Mouse (Mus musculus) cerebellum, adult 9-10 months (tissue): ENCODE measurements at regions not wholly inside any gene's neighbourhood (a gene's known extent, or its start where the extent isn't known, plus 50 kb on each side); places are given as distances from the start of the nearest gene placed in this dataset.

ENCODE experiments used
- DNase-seq: peaks from one replicate; pipeline ENCODE4 v3.0.0; 2022

DNA sequence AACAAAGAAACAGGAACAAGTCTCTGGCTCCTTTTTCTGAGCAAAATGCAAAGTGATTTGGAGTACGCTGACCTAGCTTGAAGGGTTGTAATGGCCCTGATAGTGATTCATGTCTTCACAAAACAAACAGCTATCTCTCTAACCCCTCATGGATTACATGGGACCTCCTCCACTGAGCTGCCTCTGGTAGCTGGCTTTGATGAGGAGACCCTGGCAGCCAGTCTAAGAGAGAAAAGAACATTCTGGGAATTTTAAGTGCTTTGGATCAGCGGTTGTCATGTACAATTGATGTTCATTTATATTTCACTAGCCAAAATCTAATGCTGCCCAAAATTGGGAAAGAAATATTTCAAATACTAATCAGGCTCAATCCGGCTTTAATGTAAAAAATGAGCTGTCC, 177.2 kb upstream of the Pard3b start:
- DNase-seq: no peak

DNA sequence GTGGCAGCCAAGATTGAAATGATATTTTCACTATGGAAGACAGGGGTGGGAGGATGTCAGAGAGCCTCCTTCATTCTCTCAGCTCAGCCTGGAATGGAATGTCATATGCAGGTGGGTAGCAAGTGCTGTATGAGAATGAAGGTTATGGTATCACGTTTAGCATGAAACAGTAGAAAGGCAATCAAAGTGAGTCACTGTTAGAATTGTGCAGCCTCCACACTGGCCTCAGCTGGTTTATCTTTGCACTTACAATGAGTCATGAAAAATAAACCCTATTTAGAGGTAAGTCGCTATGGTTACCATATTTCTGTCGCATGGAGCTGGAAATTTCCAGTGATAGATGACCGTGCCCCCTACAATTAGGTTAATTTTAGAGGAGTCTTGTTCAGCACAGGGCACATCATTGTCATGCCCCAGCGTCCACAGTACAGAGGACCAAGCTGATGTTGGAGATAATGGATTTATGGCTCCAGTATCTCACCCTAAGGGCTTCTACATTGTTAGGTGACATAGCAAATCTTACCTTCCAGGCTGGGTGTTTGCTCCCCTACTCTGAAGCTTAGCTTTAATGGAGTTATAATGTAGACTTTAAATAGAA, 167.9 kb upstream of the Pard3b start:
- DNase-seq: no peak

DNA sequence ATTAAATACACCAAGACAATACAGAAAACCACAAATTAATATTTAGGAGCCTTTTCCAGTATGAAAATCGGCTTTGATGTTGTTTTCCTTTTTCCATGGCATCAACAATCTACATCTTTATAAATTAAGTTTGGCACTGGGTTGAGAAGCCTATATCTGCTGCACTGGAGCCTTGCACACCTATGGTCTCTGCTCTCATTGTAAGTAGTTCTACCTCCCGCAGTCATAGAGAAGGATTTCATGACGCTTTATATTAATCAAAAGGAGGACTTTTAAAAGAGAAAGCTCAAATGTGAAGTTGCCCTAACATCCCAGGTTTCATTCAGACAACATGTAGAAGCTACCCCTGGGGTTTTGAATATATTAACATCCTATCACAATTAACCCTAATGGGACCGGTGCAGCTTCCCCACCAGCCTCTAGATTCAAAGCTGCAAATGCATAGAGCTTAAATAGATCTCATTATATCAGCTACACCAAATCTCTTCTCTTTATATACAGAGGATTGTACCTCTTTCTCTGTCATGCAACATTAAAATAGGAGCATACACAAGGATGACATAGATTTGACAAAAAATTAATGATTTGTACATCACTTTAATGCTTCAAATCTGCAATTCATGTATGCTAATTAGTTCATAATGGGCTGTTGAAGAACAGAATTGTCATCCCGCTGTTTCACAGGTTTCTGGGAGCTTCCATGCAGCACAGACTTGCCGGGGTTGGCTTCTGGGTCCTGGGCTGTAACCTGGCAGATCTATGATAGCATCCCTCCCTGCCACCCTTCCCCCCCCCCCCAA, 166.6 kb upstream of the Pard3b start:
- DNase-seq: no peak

DNA sequence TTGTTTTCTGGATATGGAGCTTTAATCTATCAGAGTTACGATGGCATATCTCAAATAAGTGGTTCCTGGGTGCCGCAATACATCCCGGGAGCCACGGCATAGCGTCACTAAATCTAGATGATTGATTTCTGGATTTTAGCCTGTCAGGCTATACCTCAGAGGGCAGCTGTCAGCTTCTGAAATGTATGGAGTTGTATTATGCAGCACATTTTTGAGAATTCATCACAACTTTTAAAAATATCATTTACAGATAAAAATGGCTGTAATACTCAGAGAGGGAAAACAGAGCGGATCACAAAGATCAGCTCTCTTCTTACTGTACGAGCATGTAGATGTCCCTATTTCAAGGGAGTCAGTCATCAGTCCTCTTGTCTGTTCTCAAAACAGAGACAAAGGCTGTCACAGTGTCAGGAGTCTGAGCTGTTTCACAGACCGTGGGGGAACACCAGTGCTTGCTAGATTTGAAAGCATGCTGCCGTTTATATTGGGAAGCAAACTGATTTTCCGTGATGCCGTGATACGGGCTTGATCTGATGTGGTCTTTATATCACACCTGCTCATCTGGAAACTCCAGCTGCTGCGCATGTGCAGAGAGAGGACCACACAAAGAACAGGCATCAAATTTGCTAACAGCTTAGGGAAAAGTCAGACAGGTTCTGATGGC, 165.9 kb upstream of the Pard3b start:
- DNase-seq: no peak

DNA sequence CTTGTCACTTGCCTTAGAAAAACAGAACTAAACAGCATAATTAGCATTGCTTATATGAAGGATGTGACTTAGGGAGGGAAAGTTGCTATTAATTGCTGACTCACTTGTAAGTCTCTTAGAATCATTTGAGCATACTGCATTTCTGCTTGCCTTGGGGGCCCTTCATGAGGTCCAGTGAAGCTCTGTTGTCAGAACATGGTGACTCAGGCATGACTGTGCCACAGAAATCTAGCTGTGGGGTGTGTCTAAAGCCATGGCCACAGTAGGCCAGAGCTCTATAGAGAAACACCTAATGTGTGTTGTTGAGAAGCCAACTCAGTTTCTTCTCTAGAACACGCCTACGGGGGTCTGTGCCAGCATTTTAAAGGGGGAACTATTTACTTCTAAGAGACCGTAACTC, 153.2 kb upstream of the Pard3b start:
- no peak for DNase-seq

DNA sequence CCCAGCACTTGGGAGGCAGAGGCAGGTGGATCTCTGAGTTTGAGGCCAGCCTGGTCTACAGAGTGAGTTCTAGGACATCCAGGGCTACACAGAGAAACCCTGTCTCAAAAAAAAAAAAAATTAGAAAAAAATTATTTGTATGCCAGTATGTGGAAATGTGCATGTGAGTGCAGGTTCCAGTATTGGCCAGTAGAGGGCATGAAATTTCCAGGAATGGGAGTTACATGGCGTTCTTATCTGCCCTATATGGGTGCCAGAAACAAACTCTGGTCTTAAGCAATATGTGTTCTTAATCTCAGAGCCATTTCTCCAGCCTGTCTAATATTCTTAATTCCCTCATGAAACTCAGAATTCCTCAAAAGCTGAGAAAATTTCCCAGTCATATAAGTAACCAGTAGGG, 113.7 kb upstream of the Pard3b start:
- DNase-seq: no peak

DNA sequence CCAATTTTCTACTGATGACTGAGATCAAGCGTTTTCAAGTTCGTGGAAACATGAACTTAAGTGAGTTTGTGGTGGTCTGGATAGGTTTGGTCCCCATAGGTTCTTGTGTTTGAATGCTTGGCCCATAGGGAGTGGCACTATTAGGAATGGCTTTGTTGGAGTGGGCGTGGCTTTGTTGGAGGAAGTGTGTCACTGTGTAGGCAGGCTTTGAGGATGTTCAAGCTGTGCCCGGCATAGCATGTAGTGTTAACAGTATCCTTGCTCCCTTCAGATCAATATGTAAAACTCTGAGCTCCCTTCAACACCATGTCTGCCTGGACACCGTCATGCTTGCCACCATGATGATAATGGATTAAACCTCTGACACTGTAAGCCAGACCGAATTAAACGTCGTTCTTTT, 112.7 kb upstream of the Pard3b start:
- DNase-seq: no peak

DNA sequence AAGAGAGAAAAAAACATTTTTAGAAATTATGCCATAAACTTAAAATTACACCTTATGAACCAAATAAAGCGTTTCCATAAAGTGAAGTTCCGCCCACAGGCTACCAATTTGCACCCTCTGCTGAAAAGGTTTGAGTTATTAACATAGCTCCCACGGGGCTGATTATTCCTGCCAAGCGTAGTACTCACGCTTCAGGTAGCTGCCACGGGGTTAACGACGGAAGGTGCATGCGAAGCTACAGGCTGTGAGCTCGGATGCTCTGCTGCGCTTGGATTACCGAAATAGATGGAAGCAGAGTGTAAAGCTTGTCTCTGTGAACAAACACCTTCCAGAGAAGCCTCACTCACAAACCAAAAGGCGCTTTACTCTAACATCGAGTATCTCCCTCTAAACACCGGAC, 109.9 kb upstream of the Pard3b start:
- DNase-seq: no peak

DNA sequence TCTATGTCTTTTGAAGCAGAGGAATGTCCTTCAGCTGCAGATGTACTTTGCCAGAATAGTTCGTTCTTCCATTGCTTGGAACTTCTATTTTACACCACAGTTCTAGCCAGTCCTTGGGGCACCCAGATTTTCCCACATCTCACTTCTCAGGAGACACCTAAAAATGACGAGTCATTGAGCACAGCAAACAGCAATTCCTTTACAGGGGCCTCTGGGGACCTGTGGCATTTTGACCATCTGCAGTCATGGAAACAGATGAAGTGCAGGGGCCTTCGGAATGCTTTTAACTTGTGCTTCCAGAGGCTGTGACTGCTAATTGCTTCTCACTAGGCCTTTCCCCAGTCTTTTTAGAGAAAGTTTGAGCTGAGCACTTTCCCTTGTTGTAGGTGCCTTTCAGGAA, 108.5 kb upstream of the Pard3b start:
- DNase-seq: no peak

DNA sequence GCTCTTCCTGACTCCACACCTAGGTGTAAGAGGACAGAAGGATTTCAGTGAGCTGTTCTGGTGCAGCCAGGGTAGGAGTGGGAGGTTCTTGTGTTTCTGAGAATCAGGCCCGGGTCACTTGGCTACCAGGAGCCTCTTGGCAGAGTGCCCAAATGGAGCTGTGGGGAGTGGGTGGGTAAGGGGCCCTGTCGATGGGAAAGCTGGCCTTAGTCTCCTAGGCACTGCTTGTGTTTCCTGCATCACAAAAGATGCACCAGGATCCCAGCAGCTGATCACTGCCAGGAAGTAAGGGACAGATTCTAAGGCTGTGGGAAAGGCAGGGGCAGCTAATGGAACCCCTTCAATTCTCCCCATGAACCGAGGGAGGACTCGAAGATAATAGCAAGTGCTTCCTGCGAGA, 107.1 kb upstream of the Pard3b start:
- no peak for DNase-seq

DNA sequence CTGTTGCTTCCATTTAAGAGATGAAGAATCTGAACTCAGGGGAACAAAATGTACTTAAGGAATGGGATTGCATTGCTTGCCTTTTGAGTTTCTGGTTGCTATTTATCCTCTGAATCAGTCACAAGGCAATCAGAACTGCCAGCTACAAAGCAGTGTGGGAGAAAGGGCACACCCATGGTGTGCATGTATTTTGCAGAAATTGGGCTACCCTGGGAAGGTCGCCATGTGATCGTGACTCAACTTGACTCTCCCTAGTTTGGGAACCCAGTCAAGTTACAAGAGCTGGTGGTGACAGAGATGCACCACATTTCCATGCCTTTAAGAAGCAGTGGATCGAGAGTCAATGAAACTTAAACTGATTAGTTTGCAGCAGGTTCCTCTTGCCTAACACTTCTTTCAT, 98.5 kb upstream of the Pard3b start:
- no peak for DNase-seq

DNA sequence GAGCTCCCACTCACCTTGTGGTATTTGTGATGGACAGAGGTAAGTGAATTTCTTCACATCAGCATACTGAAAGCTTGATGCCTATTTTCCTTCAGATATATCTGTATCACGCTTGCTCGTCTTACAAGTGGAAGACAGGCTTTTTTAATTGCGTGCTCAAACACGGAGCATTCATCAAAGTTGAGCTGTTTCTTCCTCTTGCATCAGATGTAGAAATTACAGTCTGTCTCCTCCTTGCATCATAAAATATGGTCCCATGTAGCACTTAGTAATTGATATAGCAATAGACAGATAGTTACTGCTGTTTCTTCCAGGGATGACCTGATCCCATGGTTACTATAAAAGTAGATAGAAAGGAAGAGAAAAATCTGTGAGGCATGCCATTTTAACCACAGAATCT, 97.5 kb upstream of the Pard3b start:
- DNase-seq: no peak

DNA sequence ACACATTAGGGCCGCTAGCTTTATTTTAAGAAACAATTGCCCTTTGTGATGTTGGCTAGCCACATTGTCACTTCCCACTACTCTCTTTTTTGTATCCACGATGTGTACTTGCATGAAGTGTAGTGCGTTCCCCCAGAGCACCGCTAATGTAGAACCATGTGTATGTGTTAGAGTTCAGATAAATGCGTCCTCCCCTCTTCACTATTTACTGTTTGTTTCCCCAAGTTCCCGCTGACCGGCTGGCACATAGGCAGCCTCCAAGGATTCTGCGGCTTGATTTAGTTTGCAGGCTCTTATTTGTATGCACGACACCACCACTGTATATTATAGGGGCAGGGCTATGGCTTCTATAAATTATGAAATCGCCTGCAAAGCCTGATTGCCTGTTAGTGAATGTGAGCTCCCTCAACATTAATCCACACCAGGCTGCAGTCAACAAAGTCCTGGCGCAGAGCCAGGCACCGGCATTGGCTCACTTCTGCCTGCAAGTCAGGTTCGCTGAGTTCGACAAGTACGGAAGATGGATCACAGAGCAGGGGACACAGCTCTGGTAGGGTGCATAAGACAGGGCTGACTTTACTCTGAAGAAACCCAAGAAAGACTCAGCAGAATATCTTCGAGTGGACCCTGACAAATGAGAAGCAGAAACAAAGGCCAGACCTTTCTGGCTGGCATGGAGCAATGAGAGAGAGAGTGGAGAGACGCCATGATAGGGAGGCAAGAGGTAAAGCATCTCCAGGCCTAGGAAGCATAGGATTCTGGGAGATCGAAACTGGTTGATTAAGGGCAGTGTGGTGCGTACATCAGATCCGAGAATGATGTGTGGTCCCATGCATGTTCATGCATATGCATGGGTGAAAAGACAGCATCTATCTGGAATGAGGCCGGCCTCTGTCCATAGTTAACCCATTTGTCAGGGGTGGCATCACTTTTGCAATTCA, 85.8 kb upstream of the Pard3b start:
- DNase-seq: no peak

DNA sequence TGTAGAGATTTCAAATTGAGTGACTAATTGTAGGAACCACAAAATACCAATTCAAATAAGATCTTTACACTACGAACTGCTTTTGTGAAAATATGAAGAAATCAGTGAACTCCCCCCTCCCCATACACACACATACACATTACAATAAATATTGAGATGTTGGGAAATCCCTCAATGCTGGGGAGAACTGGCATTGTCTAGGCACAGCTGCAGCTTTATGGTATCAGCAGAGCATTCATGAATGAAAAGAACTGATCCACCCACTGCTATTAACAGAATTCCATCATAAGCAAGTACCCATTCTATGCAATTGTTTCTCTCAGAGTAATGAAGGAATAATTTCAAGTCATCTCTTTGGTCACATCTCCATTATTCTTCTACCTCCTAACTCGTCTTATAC, 79.1 kb upstream of the Pard3b start:
- no peak for DNase-seq

DNA sequence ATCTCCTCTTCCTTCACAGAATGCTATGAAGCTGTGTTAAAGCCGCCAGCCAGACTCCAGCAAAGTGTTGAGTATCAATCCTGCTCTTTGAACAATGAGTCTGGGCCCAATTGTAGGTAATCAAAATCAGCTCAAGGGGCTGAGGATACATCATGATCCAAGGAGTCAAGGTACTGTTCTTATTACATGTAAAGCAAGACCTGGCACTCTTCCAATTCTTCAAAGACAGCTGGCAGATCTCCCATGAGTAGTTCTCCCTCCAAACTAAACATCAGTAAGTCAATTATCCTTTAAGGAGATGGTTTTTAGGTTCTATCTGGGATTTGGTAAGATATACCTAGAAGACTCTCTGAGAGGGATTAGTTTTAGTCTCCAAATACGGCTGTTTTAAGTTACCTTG, 76.5 kb upstream of the Pard3b start:
- DNase-seq: no peak

DNA sequence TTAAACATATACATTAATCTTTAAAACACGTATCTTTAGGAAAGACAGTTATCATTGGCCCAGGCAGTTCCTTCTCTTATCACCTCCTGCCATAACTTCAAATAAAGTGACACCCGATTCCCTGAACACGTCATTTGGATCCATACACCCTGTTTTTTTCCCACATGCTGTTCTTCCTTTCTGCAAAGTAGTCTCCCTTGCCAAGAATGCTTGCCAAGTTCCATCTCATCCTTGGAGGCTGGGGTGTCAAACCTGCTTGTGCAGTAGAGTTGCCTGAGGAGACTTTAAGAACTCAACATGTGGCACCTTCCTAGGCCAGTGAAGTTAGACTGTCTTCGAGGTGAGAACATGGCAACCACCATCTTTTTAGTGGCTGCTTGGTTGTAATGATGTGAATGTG, 73.2 kb upstream of the Pard3b start:
- DNase-seq: no peak

DNA sequence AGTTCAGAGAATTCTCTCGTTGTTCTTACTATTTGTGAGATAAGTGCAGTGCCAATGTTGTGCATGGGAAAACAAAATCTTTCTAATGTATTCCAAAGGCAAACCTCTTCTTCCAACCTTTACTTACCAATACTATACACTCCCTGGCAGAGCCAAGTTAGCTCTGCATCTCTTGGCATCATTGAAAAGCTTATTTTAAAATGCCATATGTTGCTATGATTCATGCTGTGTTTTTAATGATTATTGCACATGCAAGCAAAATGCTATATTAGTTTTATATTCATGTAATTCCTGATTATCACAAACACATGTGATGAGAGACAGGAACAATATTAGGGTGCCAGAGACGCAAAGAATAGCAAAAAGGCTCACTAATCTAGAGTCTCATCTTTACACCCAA, 64.3 kb upstream of the Pard3b start:
- DNase-seq: no peak

DNA sequence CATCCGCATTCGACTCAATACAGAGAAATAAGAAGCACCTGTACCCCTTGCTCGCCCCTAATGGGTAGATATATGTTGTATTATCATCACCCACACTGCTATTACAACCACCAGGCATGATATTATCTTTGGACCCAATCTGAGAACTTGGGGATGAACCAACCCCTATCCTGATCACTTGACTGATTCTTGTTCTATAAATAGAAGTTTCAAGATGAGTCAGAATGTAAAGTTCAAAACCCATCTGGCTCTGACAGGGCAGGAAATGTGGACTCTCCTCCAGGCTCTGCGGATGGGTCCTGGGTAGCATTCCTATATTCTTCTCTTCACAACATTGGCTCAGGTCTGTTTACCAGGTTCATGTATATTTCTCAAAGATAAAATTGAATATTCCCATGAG, 61.9 kb upstream of the Pard3b start:
- DNase-seq: no peak

DNA sequence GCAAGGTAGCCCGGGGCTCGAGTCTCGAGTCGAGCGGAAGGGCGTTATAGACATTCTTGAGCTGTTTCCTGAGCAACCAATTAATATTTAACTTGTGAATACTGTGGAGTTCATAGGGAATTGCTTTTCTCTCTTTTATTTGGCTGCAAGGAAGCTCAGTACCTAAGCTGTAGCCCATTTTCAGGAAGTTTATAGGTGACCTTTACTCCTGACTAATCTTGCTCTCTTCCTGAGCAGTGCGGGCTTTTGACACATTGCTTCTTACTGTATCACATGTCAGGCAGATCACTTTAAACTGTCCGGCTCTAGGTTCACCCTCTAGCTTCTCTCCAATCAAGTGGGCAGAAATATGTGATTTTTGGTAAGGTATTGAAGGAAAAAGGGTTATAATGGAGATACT, 51.4 kb upstream of the Pard3b start:
- no peak for DNase-seq
